Mouse (Mus musculus) heart, postnatal 10 days (tissue): ENCODE results near the gene Cbx6. TPM values are rescaled to one million over a fixed set of nuclear protein-coding genes. Genes with fewer than 3 reads are reported as not detected.
"Not testable (repeated sequence)": the region's sequence is repeated elsewhere in the genome, so short reads cannot be mapped to it uniquely, and the experiment has no call there.

Experiments
- DNase-seq, 2 experiments: peaks; one replicate each; pipeline ENCODE4 v3.0.0; 2021
- intact Hi-C: fragments of 180-260 bp; cut with DNase I; formaldehyde crosslinking; loops from one replicate; pipeline ENCODE4 v1.15.1; 2025
- total RNA-seq, 2 experiments: library from RNA; stranded (reverse); gene quantifications; 2 replicates each; pipeline ENCODE4 v1.2.3; 2021

Gene Cbx6
- total RNA-seq, 2 experiments from 2014 or later = 40.7 to 48.7 TPM

- intact Hi-C loops = loop anchor here (1.0 to 5.0 kb wide), 3 partner anchors 51 to 250 kb away; no protein-coding TSS in a partner anchor
- DNase-seq = peak; percentile 85 to 90
Measured at GRCm38 (mm10) chr15:79832064-79832900, 2.2 kb downstream of the Cbx6 start.

- DNase-seq = peak; percentile 85 to 90
- intact Hi-C loops = loop anchor here (2.0 to 5.0 kb wide), 3 partner anchors 78 to 252 kb away; no protein-coding TSS in a partner anchor
Measured at GRCm38 (mm10) chr15:79830388-79830787, 4.1 kb downstream of the Cbx6 start.

GRCm38 (mm10) chr15:79829431-79829830, 5.1 kb downstream of the Cbx6 start:
- no peak for DNase-seq
- intact Hi-C loops = no loop called here

DNA sequence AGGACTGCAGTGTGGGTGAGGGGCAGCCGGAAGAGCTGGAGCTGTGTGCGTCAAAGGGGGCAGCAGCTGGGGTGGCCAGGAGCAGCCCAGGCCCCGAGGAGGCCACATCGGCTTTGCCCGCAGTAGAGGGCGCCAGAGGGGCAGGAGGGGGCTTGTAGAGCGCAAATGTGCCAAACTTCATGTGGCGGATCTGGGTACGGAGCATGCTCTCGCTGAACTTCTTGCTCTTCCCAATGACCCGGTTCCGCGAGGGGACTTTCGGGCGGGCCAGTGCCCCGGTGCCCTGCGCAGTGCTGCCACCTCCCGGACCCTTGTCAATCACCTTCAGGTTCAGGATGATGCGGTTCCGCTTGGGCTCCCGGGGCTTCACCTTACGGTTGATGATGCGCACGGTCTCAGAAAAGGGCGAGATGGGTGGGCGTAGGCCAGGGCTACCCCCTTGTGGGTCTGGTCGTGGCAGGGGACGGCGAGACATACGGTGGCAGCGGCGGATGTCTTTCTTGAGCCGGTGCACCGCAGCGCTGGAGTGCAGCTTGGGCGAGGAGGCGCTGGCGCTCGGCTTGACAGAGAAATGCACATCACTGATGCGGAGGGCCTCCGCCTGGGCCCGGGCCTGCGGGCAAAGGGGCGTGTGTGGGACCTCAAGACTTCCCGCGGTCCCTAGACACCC, 6.0 kb downstream of the Cbx6 start:
- DNase-seq = peak in 1 of 2 experiments; percentile 60
- intact Hi-C loops = no loop called here

GRCm38 (mm10) chr15:79827778-79828210, 6.7 kb downstream of the Cbx6 start:
- no peak for DNase-seq
- intact Hi-C loops = no loop called here

DNA sequence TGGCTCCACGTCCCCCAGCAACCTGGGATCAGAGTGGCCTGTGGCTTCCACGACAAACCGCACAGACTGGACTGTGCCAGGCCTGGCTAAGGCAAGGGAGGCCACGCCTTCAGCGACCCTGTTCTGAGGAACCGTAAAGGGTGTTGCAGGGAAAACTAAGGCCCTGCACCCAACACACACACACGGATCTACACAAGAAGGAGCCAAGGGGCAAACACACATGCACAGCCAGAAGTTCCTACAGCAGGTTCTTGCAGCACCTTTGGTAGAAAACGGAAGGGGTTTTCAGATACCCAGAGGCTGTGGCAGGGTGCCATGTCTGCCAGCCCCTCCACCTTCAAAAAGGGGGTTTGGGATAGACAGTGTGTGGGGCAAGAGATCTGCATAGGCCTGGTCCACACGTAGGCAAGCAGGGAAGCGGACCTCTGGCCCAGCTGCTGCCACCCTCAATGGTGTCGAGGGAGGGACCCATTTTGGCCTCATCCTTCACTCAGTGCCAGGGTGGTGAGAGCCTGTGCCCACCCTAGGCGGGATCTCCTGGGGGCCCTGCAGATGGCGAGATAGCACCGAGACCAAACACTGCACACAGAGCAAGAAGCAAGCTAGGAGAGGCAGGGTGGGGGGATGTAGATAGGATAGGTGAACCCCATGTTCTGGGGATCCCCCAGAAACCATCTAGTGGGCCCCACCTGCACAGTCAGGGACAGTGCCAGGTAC, 7.3 kb downstream of the Cbx6 start:
- no peak for DNase-seq
- intact Hi-C loops = no loop called here

DNA sequence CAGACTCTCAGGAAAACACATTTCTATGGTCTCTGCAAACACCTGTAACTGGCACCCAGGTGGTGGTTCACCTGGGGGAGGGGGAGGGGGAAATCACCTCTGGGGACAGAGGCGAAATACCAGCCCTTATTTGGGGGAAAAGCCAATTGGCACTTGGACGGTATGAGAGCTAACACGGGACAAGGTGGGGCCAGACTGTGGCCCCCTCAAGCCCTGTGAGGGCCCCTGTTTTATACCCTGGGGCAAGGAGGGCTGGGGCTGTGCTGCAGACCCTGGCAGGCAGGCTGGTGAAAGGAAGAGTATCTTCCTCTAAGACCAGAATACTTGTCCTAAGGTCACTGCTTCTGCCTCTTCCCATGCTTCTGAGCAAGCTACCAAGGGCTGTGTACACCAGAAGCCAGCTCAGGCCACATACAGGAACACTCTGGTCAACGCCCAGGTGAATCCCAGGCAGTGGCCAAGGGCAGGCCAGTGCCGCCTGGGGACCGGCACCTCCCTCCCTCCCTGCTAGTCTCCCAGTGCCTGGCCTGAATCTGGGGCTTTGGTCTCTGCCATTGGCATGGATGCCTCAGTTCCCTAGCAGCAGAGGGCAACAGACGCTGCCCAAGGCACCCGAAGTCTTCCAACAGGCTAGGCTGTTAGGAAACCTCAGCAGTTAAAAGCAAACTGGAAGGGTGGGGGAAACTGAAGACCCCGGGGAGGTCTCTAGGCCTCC, 8.1 kb downstream of the Cbx6 start:
- DNase-seq = no peak
- intact Hi-C loops = no loop called here

- no peak for DNase-seq
- intact Hi-C loops = no loop called here
Measured at GRCm38 (mm10) chr15:79825146-79825825, 9.2 kb downstream of the Cbx6 start.

GRCm38 (mm10) chr15:79823588-79824280, 10.8 kb downstream of the Cbx6 start:
- intact Hi-C loops = no loop called here
- DNase-seq = peak; percentile 76

GRCm38 (mm10) chr15:79822265-79823199, 12.0 kb downstream of the Cbx6 start:
- intact Hi-C loops = no loop called here

DNA sequence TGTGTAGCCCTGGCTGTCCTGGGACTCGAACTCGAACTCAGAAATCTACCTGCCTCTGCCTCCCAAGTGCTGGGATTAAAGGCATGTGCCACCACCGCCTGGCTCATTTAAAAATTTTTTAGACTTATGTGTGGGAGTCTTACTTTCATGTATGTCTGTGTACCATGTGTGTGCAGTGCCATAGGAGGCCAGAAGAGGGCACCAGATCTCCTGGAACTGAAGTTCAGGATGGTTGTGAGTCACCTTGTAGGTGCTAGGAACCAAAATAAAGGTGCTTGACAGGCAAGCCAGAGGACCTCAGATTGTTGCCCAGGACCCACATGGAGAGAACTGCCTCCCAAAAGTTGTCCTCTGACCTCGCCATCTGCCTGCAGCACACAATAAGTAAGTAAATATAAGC, 16.2 kb downstream of the Cbx6 start:
- no peak for DNase-seq
- intact Hi-C loops = no loop called here

More at GRCm38 (mm10) chr15:79822265-79823199, 12.0 kb downstream of the Cbx6 start:
- DNase-seq = no peak

GRCm38 (mm10) chr15:79813666-79814258, 20.7 kb downstream of the Cbx6 start:
- intact Hi-C loops = no loop called here
- no peak for DNase-seq

DNA sequence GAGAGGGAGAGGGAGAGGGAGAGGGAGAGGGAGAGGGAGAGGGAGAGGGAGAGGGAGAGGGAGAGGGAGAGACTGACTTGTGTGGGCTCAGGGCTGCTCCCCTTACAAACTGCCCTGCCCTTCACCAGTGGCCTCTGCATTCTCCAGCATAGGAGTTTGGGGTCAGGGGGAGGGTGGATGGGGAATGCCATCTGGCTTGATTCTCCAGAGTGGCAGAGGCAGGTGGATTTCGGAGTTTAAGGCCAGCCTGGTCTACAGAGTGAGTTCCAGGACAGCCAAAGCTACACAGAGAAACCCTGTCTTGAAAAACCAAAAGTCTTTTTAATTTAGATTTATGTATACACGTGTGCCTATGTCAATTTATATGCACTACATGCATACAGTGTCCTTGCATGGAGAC, 21.6 kb downstream of the Cbx6 start:
- intact Hi-C loops = not testable (repeated sequence)

GRCm38 (mm10) chr15:79810997-79811396, 23.5 kb downstream of the Cbx6 start:
- no peak for DNase-seq
- intact Hi-C loops = no loop called here

More for the DNA sequence above, 21.6 kb downstream of the Cbx6 start:
- DNase-seq = not testable (repeated sequence)

- no peak for DNase-seq
- intact Hi-C loops = no loop called here
Measured at GRCm38 (mm10) chr15:79810061-79810460, 24.4 kb downstream of the Cbx6 start.

DNA sequence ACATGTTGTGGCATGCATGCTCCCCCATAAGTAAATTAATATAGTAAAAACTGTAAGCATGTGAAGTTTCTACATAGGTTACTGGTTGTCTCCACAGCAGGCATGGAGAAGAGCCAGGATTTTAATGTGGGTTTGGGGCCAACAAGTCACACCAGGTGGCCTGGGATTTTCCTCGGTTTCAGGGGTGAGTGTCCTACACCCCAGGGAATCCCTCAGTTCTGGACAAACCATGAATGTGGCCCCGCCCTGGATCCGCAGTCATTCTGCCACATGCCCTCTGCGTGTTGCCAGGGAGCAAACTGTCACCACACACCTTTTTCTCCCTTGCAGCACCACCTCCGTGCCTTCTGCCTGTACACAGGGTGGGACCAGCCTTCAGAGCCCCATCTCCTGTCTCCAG, 25.8 kb downstream of the Cbx6 start:
- intact Hi-C loops = no loop called here
- no peak for DNase-seq

- intact Hi-C loops = no loop called here
- peak; percentile 43 to 68 for DNase-seq
Measured at GRCm38 (mm10) chr15:79808114-79808513, 26.4 kb downstream of the Cbx6 start.

DNA sequence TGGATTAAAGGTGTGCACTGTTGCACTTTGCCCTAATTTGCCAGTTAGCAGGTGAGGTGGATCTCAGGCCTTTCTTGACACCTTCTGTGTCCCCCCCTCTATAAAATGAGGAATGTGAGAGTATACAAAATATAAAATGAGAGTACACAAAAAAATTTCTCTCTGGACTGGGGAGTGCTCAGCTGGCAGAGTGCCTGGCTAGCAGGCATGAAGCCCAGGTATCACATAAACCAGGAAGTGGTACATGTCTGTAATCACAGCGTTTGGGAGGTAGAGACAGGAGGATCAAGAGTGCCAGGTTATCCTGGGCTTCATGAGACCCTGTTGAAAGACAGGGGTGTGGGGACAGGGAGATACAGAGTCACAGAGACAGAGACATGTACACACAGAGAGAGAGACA, 27.4 kb downstream of the Cbx6 start:
- intact Hi-C loops = no loop called here
- DNase-seq = no peak
